Mouse (Mus musculus) cortical plate, adult 2 months (tissue): ENCODE measurements around the gene Bmper. TPM values are rescaled to one million over a fixed set of nuclear protein-coding genes. Genes with fewer than 3 reads are reported as not detected.
A peak's percentile ranks its signal among the peaks of the same experiment; 100 is the strongest.

Source experiments
- H3K27ac ChIP-seq: fragments of 200-500 bp; 2 replicates; pipeline ENCODE4 v1.5.1; 2012; ENCODE audit warnings: low read length, control low read depth, inconsistent platforms; ENCODE audit not compliant: insufficient read depth
- H3K4me1 ChIP-seq: fragments of 200-500 bp; 2 replicates; pipeline ENCODE4 v1.6.1; 2011; ENCODE audit warnings: low read length; ENCODE audit not compliant: control insufficient read depth, insufficient read depth
- H3K4me3 ChIP-seq: fragments of 200-500 bp; 2 replicates; pipeline ENCODE4 v1.5.1; 2011; ENCODE audit warnings: mild to moderate bottlenecking, low read length, control low read depth; ENCODE audit not compliant: insufficient read depth
- CTCF ChIP-seq: fragments of 200-500 bp; IDR thresholded peaks from 2 replicates; pipeline ENCODE4 v1.5.1; 2011; ENCODE audit warnings: mild to moderate bottlenecking, control low read depth, low read length; ENCODE audit not compliant: insufficient read depth; ENCODE audit errors: extremely low read depth
- POLR2A ChIP-seq: fragments of 200-500 bp; IDR thresholded peaks from 2 replicates; pipeline ENCODE4 v1.6.1; 2011; ENCODE audit warnings: mild to moderate bottlenecking, low read length, control low read depth; ENCODE audit not compliant: insufficient read depth; ENCODE audit errors: extremely low read depth
- polyA plus RNA-seq: library from polyadenylated mRNA; depleted of rRNA; stranded (reverse); fragments of >200 nt; gene quantifications from 2 replicates; pipeline ENCODE4 v1.2.3, GENCODE M21; 2012

Bmper gene
- polyA plus RNA-seq, 1 experiment = 5.9 TPM

- no peak overlapping the region for H3K4me3 ChIP-seq
- H3K4me1 ChIP-seq = peaks cover 2% of the 10 kb centered on the region
- H3K27ac ChIP-seq = no peak overlapping the region
- TF ChIP-seq CTCF = no peak
- no peak for TF ChIP-seq POLR2A
Observed at GRCm38 (mm10) chr9:23202431-23202830, 20.4 kb upstream of the Bmper start.

GRCm38 (mm10) chr9:23204339-23205288 lies 18.3 kb upstream of the Bmper start:
- no peak overlapping the region for H3K4me3 ChIP-seq
- TF ChIP-seq CTCF = no peak
- no peak for TF ChIP-seq POLR2A
- peaks cover 2% of the 10 kb centered on the region for H3K4me1 ChIP-seq
- H3K27ac ChIP-seq = no peak overlapping the region

GRCm38 (mm10) chr9:23205304-23205703 lies 17.6 kb upstream of the Bmper start:
- H3K4me3 ChIP-seq = no peak overlapping the region
- no peak overlapping the region for H3K27ac ChIP-seq
- peaks cover 2% of the 10 kb centered on the region for H3K4me1 ChIP-seq
- TF ChIP-seq CTCF (no peak), POLR2A (no peak)

GRCm38 (mm10) chr9:23205757-23206156 lies 17.1 kb upstream of the Bmper start:
- Histone ChIP-seq H3K4me3 (no peak overlapping the region), H3K4me1 (peaks cover 2% of the 10 kb centered on the region), H3K27ac (no peak overlapping the region)
- TF ChIP-seq CTCF = no peak

- Histone ChIP-seq H3K4me3 (no peak overlapping the region), H3K4me1 (peaks cover 2% of the 10 kb centered on the region), H3K27ac (no peak overlapping the region)
- TF ChIP-seq POLR2A (no peak), CTCF (no peak)
Observed at GRCm38 (mm10) chr9:23206181-23206580, 16.7 kb upstream of the Bmper start.

- Histone ChIP-seq H3K4me3 (no peak overlapping the region), H3K4me1 (no peaks in the 10 kb centered on the region), H3K27ac (no peak overlapping the region)
- peak; percentile 79 for TF ChIP-seq CTCF
- TF ChIP-seq POLR2A = no peak
Observed at GRCm38 (mm10) chr9:23212303-23212702, 10.6 kb upstream of the Bmper start.

GRCm38 (mm10) chr9:23219754-23220153 lies 3.1 kb upstream of the Bmper start:
- H3K4me3 ChIP-seq = no peak overlapping the region
- no peaks in the 10 kb centered on the region for H3K4me1 ChIP-seq
- no peak overlapping the region for H3K27ac ChIP-seq
- TF ChIP-seq POLR2A (no peak), CTCF (peak; percentile 24)

- H3K4me1 ChIP-seq = no peaks in the 10 kb centered on the region
- H3K4me3 ChIP-seq = peak overlapping the region; percentile 91
- TF ChIP-seq POLR2A (no peak), CTCF (no peak)
- no peak overlapping the region for H3K27ac ChIP-seq
Observed at GRCm38 (mm10) chr9:23221976-23222375, 900 bp upstream of the Bmper start.

- Histone ChIP-seq H3K4me1 (no peaks in the 10 kb centered on the region), H3K27ac (no peak overlapping the region)
- TF ChIP-seq POLR2A = no peak
- TF ChIP-seq CTCF = no peak
Observed at GRCm38 (mm10) chr9:23222492-23222840, 410 bp upstream of the Bmper start.

GRCm38 (mm10) chr9:23223549-23224077 lies 737 bp downstream of the Bmper start:
- no peak overlapping the region for H3K27ac ChIP-seq
- H3K4me1 ChIP-seq = no peaks in the 10 kb centered on the region
- H3K4me3 ChIP-seq = peak overlapping the region; percentile 91
- no peak for TF ChIP-seq CTCF
- TF ChIP-seq POLR2A = no peak

More at GRCm38 (mm10) chr9:23222492-23222840, 410 bp upstream of the Bmper start:
- H3K4me3 ChIP-seq = peak overlapping the region; percentile 91
